Mouse (Mus musculus) hindbrain, embryonic 10.5 days (tissue): ENCODE results near the gene Timm17a. TPM values are rescaled to one million over a fixed set of nuclear protein-coding genes. Genes with fewer than 3 reads are reported as not detected.

ENCODE experiments used
- polyA plus RNA-seq: library from polyadenylated mRNA; unstranded; fragments of >200 nt; fragmentation: Nextera tagmentation; extraction: Ambion mirVana; gene quantifications from 2 replicates; pipeline ENCODE4 v1.2.1, GENCODE M21; 2016

The Timm17a gene
- polyA plus RNA-seq, 1 experiment from 2014 or later = 193 TPM

Other genes starting within 250 kb of the Timm17a start
- 0.26 and 0.47 TPM in 2 replicates for gene Lgr6, start 208.5 kb downstream of the Timm17a start, polyA plus RNA-seq
- gene Ptpn7, start 181.1 kb downstream of the Timm17a start, polyA plus RNA-seq = 1.7 and 2.7 TPM in 2 replicates
- gene Arl8a, start 167.0 kb downstream of the Timm17a start, polyA plus RNA-seq = 61.1 and 95.3 TPM in 2 replicates
- not detected in 2 replicates for gene Gpr37l1, start 146.1 kb downstream of the Timm17a start, polyA plus RNA-seq
- gene Elf3, start 55.2 kb downstream of the Timm17a start, polyA plus RNA-seq = 1.9 and 2.5 TPM in 2 replicates
- gene Rnpep, start 29.7 kb downstream of the Timm17a start, polyA plus RNA-seq = 94.6 and 108 TPM in 2 replicates
- 0.50 and 0.66 TPM in 2 replicates for gene Lmod1, start 11.0 kb upstream of the Timm17a start, polyA plus RNA-seq
- gene Shisa4, start 61.5 kb upstream of the Timm17a start, polyA plus RNA-seq = 63.3 and 72.2 TPM in 2 replicates
- 164 and 186 TPM in 2 replicates for gene Ipo9, start 116.7 kb upstream of the Timm17a start, polyA plus RNA-seq